Mouse (Mus musculus): Measurements from ENCODE around the gene Ercc8.

Ercc8 gene

DNA sequence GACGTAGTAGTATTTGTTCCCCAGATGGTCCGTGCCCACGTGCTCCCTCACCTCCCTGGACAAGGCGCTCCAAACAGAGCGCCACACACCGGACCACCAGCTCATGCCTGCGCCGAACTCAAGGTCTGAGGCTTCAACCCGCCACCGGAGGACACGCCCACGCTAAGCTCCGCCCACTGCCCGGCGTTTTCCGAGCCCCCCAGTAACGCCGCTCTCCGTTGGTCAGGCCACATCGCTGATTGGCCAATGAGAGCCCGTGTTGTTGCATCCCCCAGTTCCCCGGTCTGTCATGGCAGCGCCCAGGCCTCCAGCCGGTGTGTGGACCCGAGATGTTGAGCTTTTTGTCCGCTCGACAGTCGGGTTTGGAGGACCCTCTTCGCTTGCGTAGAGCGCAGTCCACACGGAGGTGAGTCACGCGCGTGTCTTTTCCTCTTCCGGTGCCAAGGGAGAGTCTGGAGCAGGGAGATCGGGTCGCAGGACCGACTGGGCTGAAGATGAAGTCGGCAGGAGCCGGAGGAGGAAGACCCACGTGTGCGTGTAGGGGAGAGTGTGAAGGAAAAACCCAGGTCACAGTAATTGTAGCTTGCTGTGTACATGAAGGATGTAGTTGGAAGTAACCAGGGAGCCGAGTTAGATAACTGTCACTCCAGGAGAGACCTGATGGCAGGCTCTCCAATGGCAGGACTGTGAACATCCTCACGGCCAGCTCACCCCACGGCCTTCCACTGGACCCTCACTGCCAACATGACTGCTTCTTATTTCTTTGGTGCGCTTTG lies at the start of gene Ercc8, which contains the start of gene Ndufaf2:
TSS of gene Ercc8 (plus strand) at position 267 of the 776 bp plus-strand sequence.
TSS of gene Ndufaf2 (minus strand) at position 159 of the 776 bp plus-strand sequence.
- DNase-seq: peak; percentile 99

- no peak for DNase-seq
Measured at GRCm38 (mm10) chr13:108110929-108111328, 47.6 kb upstream of the Ercc8 start.

- peak; percentile 7 for DNase-seq
Measured at GRCm38 (mm10) chr13:108113536-108113935, 45.0 kb upstream of the Ercc8 start.

GRCm38 (mm10) chr13:108114257-108114656 lies 44.3 kb upstream of the Ercc8 start:
- peak; percentile 9 for DNase-seq

GRCm38 (mm10) chr13:108117654-108118053 lies 40.9 kb upstream of the Ercc8 start:
- peak; percentile 65 for DNase-seq

DNA sequence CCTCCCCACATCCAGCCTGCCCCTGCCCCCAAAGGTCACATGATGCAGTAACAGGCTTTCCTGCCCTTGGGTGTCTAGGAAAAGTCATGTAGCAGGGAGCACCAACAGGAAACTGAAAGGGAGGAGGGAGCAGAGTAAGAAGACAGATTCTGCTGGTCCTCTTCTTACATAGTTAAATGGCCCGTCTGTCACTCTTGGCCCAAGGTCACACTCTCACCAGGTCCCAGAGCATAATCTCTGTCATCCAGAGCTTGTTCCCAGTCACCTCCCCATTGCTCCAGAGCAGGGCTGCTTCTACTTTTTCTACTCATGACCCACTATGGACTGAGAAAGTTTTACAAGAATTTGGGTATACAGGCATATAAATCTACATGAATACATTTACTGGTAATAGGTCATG lies 40.3 kb upstream of the Ercc8 start:
- DNase-seq: peak; percentile 76

DNA sequence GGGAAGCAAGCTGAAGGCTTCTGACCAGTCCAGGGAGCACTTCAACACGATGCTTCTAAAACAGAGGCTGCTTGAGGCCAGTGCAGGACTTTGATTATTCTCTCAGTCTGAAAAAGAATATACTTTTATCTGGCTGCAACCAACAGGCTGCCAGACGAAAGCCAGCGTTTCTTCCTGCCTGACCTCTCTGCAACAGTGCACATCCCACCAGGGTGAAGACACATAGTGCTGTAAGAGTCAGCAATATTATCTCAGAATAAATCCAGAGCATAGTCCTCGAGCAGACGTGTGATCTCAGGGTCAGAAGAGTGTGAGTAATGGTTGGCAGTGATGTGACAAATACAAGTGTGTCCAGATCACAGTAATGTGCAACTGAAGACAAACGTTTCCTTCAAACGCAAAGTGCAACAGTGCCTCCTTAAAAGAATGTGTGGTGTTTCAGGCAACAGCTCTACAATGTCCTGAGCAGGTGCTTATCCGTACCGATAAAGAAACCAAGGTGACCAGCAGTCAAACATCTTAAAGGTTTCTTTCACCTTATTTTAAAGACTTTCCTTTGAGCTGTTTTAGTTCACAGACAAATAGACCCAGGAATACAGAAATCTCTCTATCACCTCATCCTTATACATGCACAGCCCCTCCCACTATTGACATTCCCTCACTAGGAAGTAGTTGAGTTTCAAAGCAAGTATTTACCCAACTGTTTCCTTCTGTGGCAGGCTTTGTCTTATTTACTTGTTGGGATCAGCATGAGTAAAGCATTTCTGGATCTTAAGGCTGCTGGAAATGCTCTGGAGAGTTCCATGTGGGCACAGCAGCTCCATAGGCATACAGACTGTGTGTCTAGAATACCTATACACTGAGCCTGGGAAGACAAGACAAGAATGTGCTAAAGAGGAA lies 38.9 kb upstream of the Ercc8 start:
- peak; percentile 67 for DNase-seq

DNA sequence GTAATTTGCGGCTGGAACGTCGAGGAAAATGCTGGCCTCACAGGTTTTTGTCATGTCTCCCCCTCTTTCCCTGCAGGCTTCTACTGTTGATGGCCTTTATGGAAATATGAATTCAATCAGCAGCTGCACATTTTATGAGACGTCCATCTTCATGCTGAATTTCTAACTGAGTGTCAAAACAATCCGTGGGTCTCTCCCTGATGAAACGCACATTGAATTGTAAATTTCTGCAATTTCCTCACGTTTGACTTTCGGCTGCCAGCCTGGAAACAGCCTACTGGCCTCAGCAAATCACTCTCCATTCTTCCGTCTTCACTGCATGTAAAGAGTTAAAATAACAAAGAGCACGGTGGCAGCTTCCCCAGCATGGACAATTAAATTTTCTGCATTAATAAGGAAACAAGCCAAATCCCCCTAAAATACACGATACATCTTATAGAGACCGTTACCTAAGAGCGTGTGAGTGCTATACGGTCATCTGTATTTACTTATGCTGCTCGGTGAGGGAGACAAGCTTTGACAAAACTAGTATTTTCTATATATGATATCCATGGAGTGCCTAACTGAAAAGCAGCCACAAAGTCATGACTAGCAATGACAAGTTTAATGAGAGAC lies 35.3 kb upstream of the Ercc8 start:
- DNase-seq: peak; percentile 27

- DNase-seq: peak; percentile 16
Measured at GRCm38 (mm10) chr13:108124096-108124495, 34.4 kb upstream of the Ercc8 start.

DNA sequence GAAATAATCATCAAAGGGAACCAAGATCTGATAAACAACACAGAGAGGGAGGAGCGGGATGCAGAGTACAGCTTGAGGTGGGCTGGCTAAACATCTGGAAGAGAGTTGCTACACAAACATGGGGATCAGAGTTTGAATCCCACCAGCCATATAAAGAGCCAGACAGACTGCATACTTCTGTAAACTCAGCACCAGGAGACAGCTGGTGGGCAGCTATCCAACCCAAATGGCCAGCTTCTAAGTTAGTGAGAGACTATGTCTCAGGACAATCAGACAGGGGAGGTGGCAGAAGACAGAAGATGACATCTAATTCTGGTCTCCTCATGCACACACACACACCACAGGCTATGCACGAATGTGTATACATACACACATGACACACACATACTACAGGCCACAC lies 32.3 kb upstream of the Ercc8 start:
- DNase-seq: peak; percentile 61

DNA sequence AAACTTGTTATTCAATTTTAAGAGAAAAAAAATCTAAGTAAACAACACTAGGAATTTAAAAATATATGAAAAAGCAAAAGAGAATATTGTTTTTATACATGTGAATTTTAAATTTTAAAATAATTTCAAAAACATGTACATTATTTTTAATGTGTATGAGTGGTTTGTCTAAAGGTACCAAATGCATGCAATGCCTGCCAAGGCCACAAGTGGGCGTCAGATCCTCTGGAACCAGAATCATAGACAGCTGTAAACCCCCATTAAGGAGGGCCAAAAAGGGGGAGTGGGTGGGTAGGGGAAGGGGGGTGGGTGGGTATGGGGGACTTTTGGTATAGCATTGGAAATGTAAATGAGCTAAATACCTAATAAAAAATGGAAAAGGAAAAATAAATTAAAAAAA lies 31.4 kb upstream of the Ercc8 start:
- peak; percentile 71 for DNase-seq

DNA sequence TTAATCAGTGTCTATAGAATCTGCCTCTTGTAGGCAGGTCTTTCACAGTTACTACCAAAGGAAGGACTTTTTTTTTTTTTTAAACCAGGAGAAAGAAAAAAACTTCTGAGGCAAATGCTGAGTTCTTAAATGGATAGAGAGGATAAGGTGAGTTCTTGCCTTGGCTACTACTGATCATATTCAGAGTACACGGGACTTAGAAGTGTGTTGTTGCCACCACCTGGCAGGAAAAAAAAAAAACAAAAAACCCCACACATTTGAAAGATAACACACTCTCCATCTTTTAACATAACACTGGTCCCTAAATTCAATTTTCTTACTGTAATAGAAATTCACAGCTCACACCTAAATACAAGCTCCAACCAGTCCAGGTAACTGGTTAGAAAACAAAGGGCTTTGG lies 30.6 kb upstream of the Ercc8 start:
- no peak for DNase-seq

DNA sequence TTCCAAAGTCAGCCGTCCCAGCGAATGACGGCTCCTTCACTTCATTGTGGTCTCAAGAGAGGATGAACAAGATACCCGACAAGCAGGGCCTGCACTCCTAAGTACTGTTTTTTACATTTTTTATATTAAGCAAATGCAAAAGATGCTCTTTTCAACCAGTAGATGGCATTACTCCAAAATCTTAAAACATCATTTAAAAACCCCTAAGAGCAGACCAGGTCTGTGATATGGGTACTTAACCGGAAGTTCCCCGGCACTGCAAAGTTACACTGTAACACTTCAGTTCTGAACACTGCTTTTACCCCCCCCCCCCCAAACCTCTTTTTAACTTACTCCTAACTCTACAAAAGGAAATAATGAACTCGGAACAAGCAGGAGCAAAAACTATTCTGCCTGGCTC lies 29.5 kb upstream of the Ercc8 start:
- peak; percentile 83 for DNase-seq

DNA sequence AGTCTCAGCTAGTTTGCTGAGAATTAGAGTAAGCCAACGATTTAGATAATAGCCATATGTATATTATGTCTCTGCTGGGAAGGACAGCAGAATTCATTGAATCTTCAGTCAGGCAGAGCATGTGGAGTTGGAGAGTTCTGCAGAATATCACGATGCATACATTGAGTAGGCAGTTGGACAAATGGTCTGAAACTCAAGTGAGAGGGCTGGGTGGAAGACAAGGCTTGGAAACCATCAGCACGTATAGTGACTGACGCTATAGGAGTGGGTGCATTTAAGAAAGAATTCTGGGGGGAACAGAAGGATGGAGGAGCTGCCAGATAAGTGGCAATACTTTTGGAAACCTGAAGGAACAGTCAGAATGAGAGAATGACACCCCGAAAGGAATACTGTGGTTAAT lies 27.8 kb upstream of the Ercc8 start:
- peak; percentile 75 for DNase-seq

DNA sequence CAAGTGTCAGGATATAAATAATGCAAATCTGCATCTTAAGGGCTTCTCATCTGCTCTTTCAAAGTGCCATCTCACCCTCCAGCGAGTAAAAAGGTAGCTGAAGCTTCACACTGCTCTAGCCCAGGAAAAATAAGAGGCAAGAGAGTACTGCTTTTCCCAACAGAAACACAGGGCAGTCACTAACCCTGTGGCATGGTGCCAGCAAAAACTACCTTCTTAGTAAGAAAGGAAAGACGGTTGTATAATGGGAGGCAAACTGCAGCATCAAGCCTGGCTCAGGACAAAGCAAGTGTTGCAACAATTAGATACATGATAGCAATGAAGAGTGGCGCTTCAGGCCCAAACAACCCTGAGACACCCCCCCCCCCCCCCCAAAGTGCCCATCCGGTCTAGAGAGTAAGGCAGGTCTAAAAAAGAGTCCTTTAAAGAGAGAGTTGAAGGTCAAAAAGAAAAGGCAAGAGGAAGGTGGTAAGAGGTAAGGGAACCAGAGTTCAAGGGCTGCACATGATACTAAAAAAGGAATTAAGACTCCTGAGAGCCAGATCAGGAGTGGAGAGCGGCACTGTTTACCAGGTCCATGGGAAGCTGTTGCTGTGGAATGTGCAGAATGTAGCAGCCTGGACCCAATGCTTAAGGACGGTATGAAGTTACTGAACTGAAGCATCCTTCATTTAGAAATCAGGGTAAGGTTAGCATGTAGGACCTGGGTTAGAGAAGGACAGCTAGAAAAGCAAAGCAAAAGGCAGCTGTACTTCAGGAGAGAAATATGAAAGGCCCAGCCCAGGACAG lies 26.3 kb upstream of the Ercc8 start:
- peak; percentile 70 for DNase-seq

DNA sequence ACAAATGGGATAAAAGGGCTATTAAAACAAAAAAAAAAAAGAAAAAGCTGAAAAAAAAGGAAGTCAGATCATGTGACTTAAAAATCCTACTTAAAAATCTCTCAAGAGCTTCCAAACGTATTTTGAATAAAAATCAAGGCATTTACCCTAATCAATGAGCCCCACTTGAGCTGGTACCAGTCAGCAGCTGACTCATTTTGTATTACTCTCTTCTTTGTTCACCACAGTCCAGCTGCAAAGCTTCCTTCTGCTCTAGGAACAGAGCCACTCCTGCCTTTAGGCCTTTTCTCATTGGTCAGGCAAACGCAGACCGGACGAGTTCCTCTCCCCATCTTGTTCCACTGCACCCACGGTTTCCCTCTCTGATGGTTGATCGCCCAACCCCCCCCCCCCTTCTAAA lies 22.9 kb upstream of the Ercc8 start:
- DNase-seq: peak; percentile 71

DNA sequence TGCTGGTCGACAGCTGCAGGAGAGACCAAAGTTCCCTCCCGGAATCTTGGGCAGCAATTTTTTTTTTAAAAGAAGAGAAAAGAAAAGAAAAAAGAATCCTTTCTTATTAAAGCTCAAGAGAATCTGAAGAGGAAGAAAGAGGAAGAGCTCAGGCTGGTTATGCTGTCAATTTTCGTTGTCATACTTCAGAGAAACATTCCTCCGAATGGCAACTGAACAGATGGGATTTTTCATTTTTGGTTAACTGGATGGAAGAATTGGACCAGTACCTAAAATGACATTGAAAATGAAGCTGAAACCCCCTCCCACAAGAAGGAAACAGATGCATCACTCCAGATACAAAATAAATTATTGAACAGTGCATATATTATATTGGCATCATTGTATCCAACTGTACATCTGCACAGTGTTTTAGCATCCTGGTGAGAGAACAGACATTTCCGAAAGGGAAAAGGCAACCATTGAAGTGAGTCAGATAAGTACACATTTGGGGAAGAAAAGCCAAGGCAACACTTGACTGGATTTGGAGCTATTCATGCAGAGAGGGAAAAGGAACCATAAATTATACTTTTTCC lies 20.0 kb upstream of the Ercc8 start:
- DNase-seq: no peak

DNA sequence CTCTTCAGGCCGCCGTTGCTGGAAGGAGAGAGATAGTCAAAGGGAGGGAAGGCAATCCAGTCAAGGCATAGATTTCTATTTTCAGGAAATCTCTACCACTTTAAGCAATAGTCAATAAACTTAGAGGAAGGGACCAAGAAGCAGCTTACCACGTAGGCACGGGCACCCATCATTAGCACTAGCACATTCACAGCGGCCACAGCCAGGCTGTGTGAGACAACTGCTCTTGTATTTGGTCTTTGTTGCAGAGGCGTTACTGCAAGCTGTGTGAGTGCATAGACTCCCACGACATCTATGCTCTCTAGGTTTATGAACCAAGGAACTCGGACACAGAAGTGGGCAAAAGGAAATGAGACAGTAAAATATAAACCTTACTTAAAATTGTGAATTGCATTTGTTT lies 14.4 kb upstream of the Ercc8 start:
- DNase-seq: peak; percentile 74

- no peak for DNase-seq
Measured at GRCm38 (mm10) chr13:108151782-108152181, 6.7 kb upstream of the Ercc8 start.

- peak; percentile 71 for DNase-seq
Measured at GRCm38 (mm10) chr13:108152650-108153372, 5.7 kb upstream of the Ercc8 start.

GRCm38 (mm10) chr13:108157156-108157555 lies 1.4 kb upstream of the Ercc8 start:
- no peak for DNase-seq

Data from heart, adult 11 months (tissue).